Mouse (Mus musculus): ENCODE results near the gene Limd2. TPM values are rescaled to one million over a fixed set of nuclear protein-coding genes. Genes with fewer than 3 reads are reported as not detected.

The Limd2 gene
- polyA plus RNA-seq (2012; rRNA removed; ENCODE audit: low replicate concordance), result 139 and 178 TPM in 2 replicates

DNA sequence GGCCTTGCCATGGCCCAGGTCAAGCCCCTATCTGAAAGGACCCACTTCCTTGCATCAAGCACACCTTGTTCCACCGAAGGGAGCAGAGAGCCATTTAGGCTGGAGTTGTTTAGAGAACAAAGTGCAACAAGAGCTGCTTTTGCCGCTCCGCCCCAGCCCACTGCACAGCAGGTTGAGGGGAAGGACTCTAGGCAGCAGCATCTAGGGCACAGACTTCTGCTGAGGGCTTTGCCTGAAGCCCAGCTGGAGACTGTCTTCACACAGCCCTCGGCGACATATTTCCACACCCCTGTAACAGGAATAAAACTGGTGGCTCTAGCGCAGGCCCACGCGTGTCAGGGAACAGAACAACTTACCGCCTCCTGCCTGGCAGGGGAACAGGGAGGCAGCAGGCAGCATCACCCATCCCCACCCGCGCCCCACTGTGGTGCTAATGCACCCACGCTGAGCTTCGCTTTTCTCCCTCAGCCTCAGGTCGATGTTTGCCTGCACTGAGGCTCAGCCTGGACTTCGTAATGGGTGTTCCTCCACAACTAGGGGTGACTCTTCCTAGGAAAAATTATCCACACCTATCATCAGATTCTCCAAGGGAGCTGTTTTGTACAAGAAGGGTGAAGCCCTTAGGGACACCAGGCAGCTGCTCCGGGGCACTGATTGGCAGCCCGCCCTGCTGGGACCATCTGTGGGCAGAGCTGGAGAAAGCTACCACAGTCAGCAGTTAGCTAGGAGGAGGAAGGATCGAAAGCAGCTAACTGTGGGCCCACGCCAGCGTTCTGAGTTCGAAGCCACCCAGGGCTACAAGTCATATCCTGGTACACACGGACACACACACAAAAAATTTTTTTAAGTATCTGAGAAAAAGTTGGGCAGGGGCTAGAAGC, at the start of gene Limd2, which contains the start of gene Gm10840:
Gene Limd2 (minus strand): TSS at position 20 of the 881 bp plus-strand sequence.
Gene Gm10840 (plus strand): TSS at position 10 of the 881 bp plus-strand sequence.

DNA sequence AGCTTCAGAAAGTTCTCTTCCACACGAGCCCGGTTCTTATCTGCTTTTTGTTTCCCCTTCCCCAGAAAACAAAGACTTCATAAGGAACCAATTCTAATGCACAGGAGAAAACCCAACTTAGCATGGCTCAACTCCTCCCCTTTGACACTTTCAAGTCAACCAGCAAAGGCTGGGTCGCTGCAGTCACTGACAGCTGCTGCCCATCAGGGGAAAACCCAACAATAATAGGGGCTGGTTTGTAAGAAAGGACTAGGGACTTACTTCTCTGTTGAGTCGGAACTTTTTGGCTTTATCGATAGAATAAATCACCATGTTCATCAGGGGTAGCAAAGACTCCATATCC, 41.4 kb upstream of the Limd2 start, which contains the start of gene Strada:
Gene Strada (minus strand): TSS at position 46 of the 343 bp plus-strand sequence.

Other genes starting within 250 kb of the Limd2 start
- gene Cyb561, start 207.5 kb downstream of the Limd2 start, polyA plus RNA-seq (2012; rRNA removed; ENCODE audit: low replicate concordance), result 28.8 and 33.5 TPM in 2 replicates
- 96.2 and 107 TPM in 2 replicates for gene Ace, start 192.9 kb downstream of the Limd2 start, polyA plus RNA-seq (2012; rRNA removed; ENCODE audit: low replicate concordance)
- gene Ace3, start 166.2 kb downstream of the Limd2 start, polyA plus RNA-seq (2012; rRNA removed; ENCODE audit: low replicate concordance), result not detected in 2 replicates
- not detected in 2 replicates for gene Kcnh6, start 152.7 kb downstream of the Limd2 start, polyA plus RNA-seq (2012; rRNA removed; ENCODE audit: low replicate concordance)
- 41.7 and 42.6 TPM in 2 replicates for gene Dcaf7, start 124.0 kb downstream of the Limd2 start, polyA plus RNA-seq (2012; rRNA removed; ENCODE audit: low replicate concordance)
- gene Taco1, start 94.8 kb downstream of the Limd2 start, polyA plus RNA-seq (2012; rRNA removed; ENCODE audit: low replicate concordance), result 15.6 and 17.6 TPM in 2 replicates
- gene Map3k3, start 76.2 kb downstream of the Limd2 start, polyA plus RNA-seq (2012; rRNA removed; ENCODE audit: low replicate concordance), result 39.9 and 55.5 TPM in 2 replicates
- not detected in 2 replicates for gene Gm10840, start within 50 bp of the Limd2 start, polyA plus RNA-seq (2012; rRNA removed; ENCODE audit: low replicate concordance)
- 30.4 and 43.7 TPM in 2 replicates for gene Strada, start 41.3 kb upstream of the Limd2 start, polyA plus RNA-seq (2012; rRNA removed; ENCODE audit: low replicate concordance)
- 8.0 and 20.2 TPM in 2 replicates for gene Ccdc47, start 55.5 kb upstream of the Limd2 start, polyA plus RNA-seq (2012; rRNA removed; ENCODE audit: low replicate concordance)
- gene Ddx42, start 56.1 kb upstream of the Limd2 start, polyA plus RNA-seq (2012; rRNA removed; ENCODE audit: low replicate concordance), result 7.4 and 10.8 TPM in 2 replicates
- 11.0 and 13.9 TPM in 2 replicates for gene Ftsj3, start 95.2 kb upstream of the Limd2 start, polyA plus RNA-seq (2012; rRNA removed; ENCODE audit: low replicate concordance)
- gene Psmc5, start 95.3 kb upstream of the Limd2 start, polyA plus RNA-seq (2012; rRNA removed; ENCODE audit: low replicate concordance), result 23.5 and 41.8 TPM in 2 replicates
- gene Smarcd2, start 112.1 kb upstream of the Limd2 start, polyA plus RNA-seq (2012; rRNA removed; ENCODE audit: low replicate concordance), result 146 and 157 TPM in 2 replicates
- 0.11 and 0.33 TPM in 2 replicates for gene Tcam1, start 115.8 kb upstream of the Limd2 start, polyA plus RNA-seq (2012; rRNA removed; ENCODE audit: low replicate concordance)
- gene Gh, start 141.0 kb upstream of the Limd2 start, polyA plus RNA-seq (2012; rRNA removed; ENCODE audit: low replicate concordance), result 0.68 and 1.5 TPM in 2 replicates
- 140 and 163 TPM in 2 replicates for gene Cd79b, start 153.9 kb upstream of the Limd2 start, polyA plus RNA-seq (2012; rRNA removed; ENCODE audit: low replicate concordance)
- gene Scn4a, start 192.4 kb upstream of the Limd2 start, polyA plus RNA-seq (2012; rRNA removed; ENCODE audit: low replicate concordance), result 1.9 and 41.1 TPM in 2 replicates
- gene Prr29, start 204.6 kb upstream of the Limd2 start, polyA plus RNA-seq (2012; rRNA removed; ENCODE audit: low replicate concordance), result 0.59 and 3.7 TPM in 2 replicates
- gene Icam2, start 227.2 kb upstream of the Limd2 start, polyA plus RNA-seq (2012; rRNA removed; ENCODE audit: low replicate concordance), result 54.7 and 61.3 TPM in 2 replicates